Mouse (Mus musculus): ENCODE measurements around the gene Gm5294. TPM values are rescaled to one million over a fixed set of nuclear protein-coding genes. Genes with fewer than 3 reads are reported as not detected.

Gene Gm5294
- not detected in 2 replicates for polyA plus RNA-seq (2012; rRNA removed)

DNA sequence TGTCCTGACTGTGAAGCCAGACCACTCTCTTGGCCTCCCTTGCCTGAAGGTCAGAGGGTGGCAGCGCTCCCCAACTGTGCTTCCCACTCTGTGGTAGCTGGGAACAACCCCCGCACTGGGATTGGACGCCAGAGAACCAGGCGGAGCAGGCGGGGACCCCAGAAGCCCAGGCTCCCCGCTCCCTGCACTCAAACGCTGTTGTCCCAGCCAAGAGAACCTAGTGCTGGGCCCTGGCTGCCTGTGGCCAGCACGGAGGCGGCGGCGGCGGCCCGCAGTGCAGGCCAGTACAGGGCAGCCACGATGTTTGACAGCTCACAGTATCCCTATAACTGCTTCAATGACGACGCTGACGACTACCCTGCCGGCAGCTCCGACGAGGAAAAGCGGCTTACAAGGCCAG is at the start of gene Gm5294:
Gm5294 (plus strand) TSS at position 301 of the 400 bp plus-strand sequence.

Other genes with a start within 250 kb of the Gm5294 start
- 3.1 and 4.0 TPM in 2 replicates for gene Zfp68, start 200.3 kb upstream of the Gm5294 start, polyA plus RNA-seq (2012; rRNA removed)
- gene A430033K04Rik, start 197.2 kb upstream of the Gm5294 start, polyA plus RNA-seq (2012; rRNA removed): 1.2 and 1.5 TPM in 2 replicates
- 7.2 and 7.4 TPM in 2 replicates for gene Fam20c, start 65.6 kb upstream of the Gm5294 start, polyA plus RNA-seq (2012; rRNA removed)
- gene Pdgfa, start 177.3 kb downstream of the Gm5294 start, polyA plus RNA-seq (2012; rRNA removed): 92.1 and 93.9 TPM in 2 replicates

Data from colon, adult 2 months (tissue).